Mouse (Mus musculus) G1E (cell line): ENCODE results near the gene Tomm22.

Experiments
- CTCF ChIP-seq: IDR thresholded peaks from 2 replicates; pipeline ENCODE4 v1.5.1; 2012; ENCODE audit warnings: low read depth, low read length, inconsistent platforms, mixed read lengths
- POLR2AphosphoS5 ChIP-seq: IDR thresholded peaks from 2 replicates; pipeline ENCODE4 v1.6.1; 2012; ENCODE audit warnings: low read depth, low read length, inconsistent platforms; ENCODE audit not compliant: insufficient replicate concordance

DNA sequence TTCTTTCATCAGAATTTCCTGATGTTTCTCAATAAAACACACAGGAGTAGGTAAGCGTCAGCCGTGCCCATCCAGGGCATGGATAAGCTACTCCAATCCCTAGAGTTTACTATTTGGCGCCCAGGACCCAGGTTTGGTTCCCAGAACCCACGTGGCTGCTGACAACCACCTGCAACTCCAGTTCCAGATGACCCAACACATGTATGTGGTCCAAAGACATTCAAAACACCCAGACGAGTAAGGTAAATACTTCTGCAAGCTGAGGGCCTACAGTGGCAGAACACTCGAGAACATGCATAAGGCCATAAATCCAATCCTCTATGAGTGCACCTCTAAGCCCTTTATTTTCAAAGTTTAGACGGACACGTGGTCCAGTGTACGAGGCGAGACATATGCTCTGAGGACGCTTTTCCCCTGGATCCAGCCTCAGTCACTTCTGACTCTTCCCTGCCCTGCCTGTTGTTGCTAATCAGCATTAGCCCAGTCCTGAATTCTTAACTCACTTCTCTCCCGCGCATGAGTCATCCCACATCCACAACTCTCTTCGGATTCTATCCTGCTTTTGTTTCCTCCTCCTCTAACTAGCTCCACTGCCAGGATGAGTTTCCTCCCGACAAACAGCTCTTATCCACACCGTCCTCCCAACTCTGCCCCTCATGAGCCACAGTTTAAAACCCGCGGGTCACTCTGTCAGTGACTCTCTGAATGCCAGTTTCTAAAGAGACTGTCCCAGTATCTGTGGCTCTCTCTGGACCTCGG is 13.2 kb downstream of the Tomm22 start:
- TF ChIP-seq CTCF (no peak), POLR2AphosphoS5 (no peak)
